Mouse (Mus musculus) ES-Bruce4 (cell line): Measurements from ENCODE around the gene Psip1. TPM values are rescaled to one million over a fixed set of nuclear protein-coding genes. Genes with fewer than 3 reads are reported as not detected.

ENCODE experiments used
- H3K27ac ChIP-seq: 2 replicates; pipeline ENCODE4 v1.5.1; 2012; ENCODE audit warnings: low read length, inconsistent platforms; ENCODE audit not compliant: insufficient read depth
- H3K27me3 ChIP-seq: 2 replicates; pipeline ENCODE4 v1.6.1; 2012; ENCODE audit warnings: mild to moderate bottlenecking, low read length, inconsistent platforms; ENCODE audit not compliant: control insufficient read depth, poor library complexity, insufficient read depth, severe bottlenecking
- H3K36me3 ChIP-seq: 2 replicates; pipeline ENCODE4 v1.6.1; 2012; ENCODE audit warnings: inconsistent platforms, mild to moderate bottlenecking, low read length, moderate library complexity; ENCODE audit not compliant: control insufficient read depth, poor library complexity, insufficient read depth, severe bottlenecking
- H3K4me1 ChIP-seq: one replicate; pipeline ENCODE4 v1.8.1; 2011; ENCODE audit warnings: low read length; ENCODE audit not compliant: control insufficient read depth, insufficient read depth
- H3K4me3 ChIP-seq: 2 replicates; pipeline ENCODE4 v1.5.1; 2011; ENCODE audit warnings: low read depth, mild to moderate bottlenecking, low read length
- H3K9ac ChIP-seq: 2 replicates; pipeline ENCODE4 v1.6.1; 2012; ENCODE audit warnings: low read depth, mild to moderate bottlenecking, inconsistent platforms; ENCODE audit not compliant: poor library complexity, severe bottlenecking
- H3K9me3 ChIP-seq: replicated peaks from 2 replicates; pipeline ENCODE4 v1.6.1; 2012; ENCODE audit warnings: mild to moderate bottlenecking, low read length, inconsistent platforms; ENCODE audit not compliant: control insufficient read depth, poor library complexity, insufficient read depth, severe bottlenecking
- CTCF ChIP-seq: IDR thresholded peaks from one replicate; pipeline ENCODE4 v1.8.1; 2011; ENCODE audit warnings: low read depth, low read length
- EP300 ChIP-seq: IDR thresholded peaks from 2 replicates; pipeline ENCODE4 v1.6.1; 2011; ENCODE audit warnings: low read depth, low read length; ENCODE audit not compliant: insufficient read depth
- POLR2A ChIP-seq: IDR thresholded peaks from one replicate; pipeline ENCODE4 v1.8.1; 2011; ENCODE audit warnings: low read length; ENCODE audit not compliant: insufficient read depth
- polyA plus RNA-seq: library from polyadenylated mRNA; stranded (reverse); fragments of >200 nt; gene quantifications from 2 replicates; pipeline ENCODE4 v1.2.4, GENCODE M21; 2011; ENCODE audit warnings: low read depth; ENCODE audit not compliant: missing spikeins, insufficient read depth, insufficient read length

Gene Psip1
- polyA plus RNA-seq, 1 experiment = 464 TPM

- H3K4me3 ChIP-seq = peak overlapping the region; percentile 34
- no peaks in the 10 kb centered on the region for H3K9me3 ChIP-seq
- TF ChIP-seq POLR2A (no peak), CTCF (no peak), EP300 (no peak)
- H3K4me1 ChIP-seq = peaks cover 1% of the 10 kb centered on the region
- H3K9ac ChIP-seq = peak overlapping the region; percentile 47
- H3K27ac ChIP-seq = no peak overlapping the region
- peaks cover 3% of the 10 kb centered on the region; the same call in 1 of the 2 replicates for H3K36me3 ChIP-seq
- no peaks in the 10 kb centered on the region for H3K27me3 ChIP-seq
Measured at GRCm38 (mm10) chr4:83526270-83526987, 40.2 kb upstream of the Psip1 start.

GRCm38 (mm10) chr4:83525690-83526055 is 39.4 kb upstream of the Psip1 start:
- H3K9me3 ChIP-seq = no peaks in the 10 kb centered on the region
- H3K9ac ChIP-seq = peak overlapping the region; percentile 47
- H3K4me1 ChIP-seq = peaks cover 1% of the 10 kb centered on the region
- H3K27me3 ChIP-seq = no peaks in the 10 kb centered on the region
- H3K27ac ChIP-seq = peak overlapping the region; percentile 51; the same call in 1 of the 2 replicates
- peak overlapping the region; percentile 82 for H3K4me3 ChIP-seq
- no peaks in the 10 kb centered on the region for H3K36me3 ChIP-seq
- TF ChIP-seq POLR2A (no peak), EP300 (0 out of 2 replicates have a peak, but pooled peaks have one; percentile 20)

- H3K4me3 ChIP-seq = peak within 1 kb of the TSS; percentile 92
- no peaks in the 10 kb centered on the region for H3K9me3 ChIP-seq
- no peaks in the 10 kb centered on the region for H3K36me3 ChIP-seq
- H3K27me3 ChIP-seq = no peaks in the 10 kb centered on the region
- H3K9ac ChIP-seq = peak within 1 kb of the TSS; percentile 69
- no peak for TF ChIP-seq EP300
- TF ChIP-seq POLR2A = peak; percentile 83
- peaks cover 1% of the 10 kb centered on the region for H3K4me1 ChIP-seq
- H3K27ac ChIP-seq = peak within 1 kb of the TSS; percentile 94
Measured at GRCm38 (mm10) chr4:83524843-83525689, 38.8 kb upstream of the Psip1 start, which contains the start of gene Ccdc171. TSS of gene Ccdc171 (plus strand) at chr4:83525545.

- no peak for TF ChIP-seq CTCF
- Histone ChIP-seq H3K4me1 (peaks cover 1% of the 10 kb centered on the region), H3K27me3 (no peaks in the 10 kb centered on the region), H3K9ac (peak overlapping the region; percentile 69), H3K9me3 (no peaks in the 10 kb centered on the region), H3K27ac (peak overlapping the region; percentile 94), H3K36me3 (no peaks in the 10 kb centered on the region), H3K4me3 (peak overlapping the region; percentile 92)
Measured at GRCm38 (mm10) chr4:83524456-83524842, 38.2 kb upstream of the Psip1 start.

- Histone ChIP-seq H3K4me1 (peaks cover 4% of the 10 kb centered on the region), H3K27me3 (no peaks in the 10 kb centered on the region), H3K4me3 (no peak overlapping the region), H3K9ac (no peak overlapping the region), H3K27ac (no peak overlapping the region), H3K9me3 (no peaks in the 10 kb centered on the region), H3K36me3 (no peaks in the 10 kb centered on the region)
- TF ChIP-seq POLR2A (no peak), EP300 (no peak), CTCF (no peak)
Measured at GRCm38 (mm10) chr4:83522066-83522465, 35.8 kb upstream of the Psip1 start.

GRCm38 (mm10) chr4:83520308-83520707 is 34.0 kb upstream of the Psip1 start:
- no peak overlapping the region for H3K27ac ChIP-seq
- H3K4me3 ChIP-seq = no peak overlapping the region
- H3K4me1 ChIP-seq = peaks cover 4% of the 10 kb centered on the region
- no peaks in the 10 kb centered on the region for H3K36me3 ChIP-seq
- no peaks in the 10 kb centered on the region for H3K9me3 ChIP-seq
- no peaks in the 10 kb centered on the region for H3K27me3 ChIP-seq
- TF ChIP-seq EP300 (no peak), POLR2A (no peak), CTCF (peak; percentile 33)
- H3K9ac ChIP-seq = no peak overlapping the region
